Mouse (Mus musculus): ENCODE measurements around the gene Zbtb14. TPM values are rescaled to one million over a fixed set of nuclear protein-coding genes. Genes with fewer than 3 reads are reported as not detected.

Zbtb14 gene
- polyA plus RNA-seq, 1 experiment from 2014 or later: 9.0 TPM

GRCm38 (mm10) chr17:69383201-69383940, 521 bp downstream of the Zbtb14 start:
- WGBS: under 1% methylated on average over 36 of the region's 128 CpGs
- TF ChIP-seq EP300 (optimal IDR thresholded peaks at IDR 0.05) (no peak), CTCF (IDR thresholded peaks at IDR 0.05; ENCODE audit: low read depth) (0 out of 2 replicates have a peak, but pooled peaks have one; percentile 7)
- peak overlapping the region; percentile 86 for H3K4me3 ChIP-seq (ENCODE audit: low read depth, low read length)
- ATAC-seq (ENCODE audit: low FRiP score, low TSS enrichment) (peak; percentile 78), DNase-seq (ENCODE audit: low spot score) (peak; percentile 84)
- H3K36me3 ChIP-seq (ENCODE audit: control insufficient read depth, insufficient read depth, low read length): peaks cover 6% of the 10 kb centered on the region; the same call in 1 of the 2 replicates
- H3K9me3 ChIP-seq (ENCODE audit: control insufficient read depth, low read length): no peaks in the 10 kb centered on the region
- peaks cover 4% of the 10 kb centered on the region for H3K4me1 ChIP-seq (replicated peaks; ENCODE audit: control insufficient read depth, insufficient read depth)
- H3K27me3 ChIP-seq (ENCODE audit: control insufficient read depth, insufficient read depth, low read length): no peaks in the 10 kb centered on the region
- peak overlapping the region; percentile 99 for H3K27ac ChIP-seq (replicated peaks)
- peak overlapping the region; percentile 77 for H3K4me2 ChIP-seq (replicated peaks; ENCODE audit: low read depth)
- H3K9ac ChIP-seq (ENCODE audit: low read length): peak overlapping the region; percentile 94

- Histone ChIP-seq H3K9me3 (ENCODE audit: control insufficient read depth, low read length) (no peaks in the 10 kb centered on the region), H3K4me3 (ENCODE audit: low read depth, low read length) (peak overlapping the region; percentile 86), H3K27ac (replicated peaks) (peak overlapping the region; percentile 99), H3K36me3 (ENCODE audit: control insufficient read depth, insufficient read depth, low read length) (peaks cover 6% of the 10 kb centered on the region; the same call in 1 of the 2 replicates), H3K27me3 (ENCODE audit: control insufficient read depth, insufficient read depth, low read length) (no peaks in the 10 kb centered on the region), H3K4me2 (replicated peaks; ENCODE audit: low read depth) (peak overlapping the region; percentile 77), H3K9ac (ENCODE audit: low read length) (peak overlapping the region; percentile 94), H3K4me1 (replicated peaks; ENCODE audit: control insufficient read depth, insufficient read depth) (peaks cover 4% of the 10 kb centered on the region)
- no peak for TF ChIP-seq CTCF (IDR thresholded peaks at IDR 0.05; ENCODE audit: low read depth)
- no peak for TF ChIP-seq EP300 (optimal IDR thresholded peaks at IDR 0.05)
- under 1% methylated on average over 36 of the region's 37 CpGs for WGBS
- 0 out of 2 replicates have a peak, but pooled peaks have one; percentile 3 for ATAC-seq (ENCODE audit: low FRiP score, low TSS enrichment)
- peak; percentile 66 for DNase-seq (ENCODE audit: low spot score)
Measured at GRCm38 (mm10) chr17:69383941-69384665, 1.3 kb downstream of the Zbtb14 start.

GRCm38 (mm10) chr17:69396147-69397033, 13.5 kb downstream of the Zbtb14 start:
- DNase-seq (ENCODE audit: low spot score) (peak; percentile 24), ATAC-seq (ENCODE audit: low FRiP score, low TSS enrichment) (0 out of 2 replicates have a peak, but pooled peaks have one; percentile 29)
- Histone ChIP-seq H3K4me2 (replicated peaks; ENCODE audit: low read depth) (peak overlapping the region; percentile 18; the same call in 1 of the 2 replicates), H3K4me3 (ENCODE audit: low read depth, low read length) (no peak overlapping the region), H3K27me3 (ENCODE audit: control insufficient read depth, insufficient read depth, low read length) (no peaks in the 10 kb centered on the region), H3K27ac (replicated peaks) (no peak overlapping the region), H3K9ac (ENCODE audit: low read length) (no peak overlapping the region), H3K36me3 (ENCODE audit: control insufficient read depth, insufficient read depth, low read length) (no peaks in the 10 kb centered on the region), H3K4me1 (replicated peaks; ENCODE audit: control insufficient read depth, insufficient read depth) (no peaks in the 10 kb centered on the region), H3K9me3 (ENCODE audit: control insufficient read depth, low read length) (no peaks in the 10 kb centered on the region)
- no peak for TF ChIP-seq EP300 (optimal IDR thresholded peaks at IDR 0.05)
- peak; percentile 51 for TF ChIP-seq CTCF (IDR thresholded peaks at IDR 0.05; ENCODE audit: low read depth)
- 33% methylated on average over 15 of the region's 16 CpGs for WGBS

- no peak overlapping the region for H3K4me2 ChIP-seq (replicated peaks; ENCODE audit: low read depth)
Measured at GRCm38 (mm10) chr17:69397163-69397562, 14.3 kb downstream of the Zbtb14 start.

GRCm38 (mm10) chr17:69398092-69398491, 15.2 kb downstream of the Zbtb14 start:
- no peak overlapping the region for H3K4me2 ChIP-seq (replicated peaks; ENCODE audit: low read depth)
- H3K4me1 ChIP-seq (replicated peaks; ENCODE audit: control insufficient read depth, insufficient read depth): no peaks in the 10 kb centered on the region
- no peaks in the 10 kb centered on the region for H3K36me3 ChIP-seq (ENCODE audit: control insufficient read depth, insufficient read depth, low read length)
- no peak overlapping the region for H3K27ac ChIP-seq (replicated peaks)
- H3K9ac ChIP-seq (ENCODE audit: low read length): no peak overlapping the region
- DNase-seq (ENCODE audit: low spot score): no peak
- no peak for TF ChIP-seq EP300 (optimal IDR thresholded peaks at IDR 0.05)
- no peak for TF ChIP-seq CTCF (IDR thresholded peaks at IDR 0.05; ENCODE audit: low read depth)
- no peaks in the 10 kb centered on the region for H3K9me3 ChIP-seq (ENCODE audit: control insufficient read depth, low read length)
- ATAC-seq (ENCODE audit: low FRiP score, low TSS enrichment): no peak
- no peaks in the 10 kb centered on the region for H3K27me3 ChIP-seq (ENCODE audit: control insufficient read depth, insufficient read depth, low read length)
- no peak overlapping the region for H3K4me3 ChIP-seq (ENCODE audit: low read depth, low read length)

More at GRCm38 (mm10) chr17:69397163-69397562, 14.3 kb downstream of the Zbtb14 start:
- ATAC-seq (ENCODE audit: low FRiP score, low TSS enrichment): no peak
- no peaks in the 10 kb centered on the region for H3K27me3 ChIP-seq (ENCODE audit: control insufficient read depth, insufficient read depth, low read length)
- H3K4me3 ChIP-seq (ENCODE audit: low read depth, low read length): no peak overlapping the region
- 60% methylated on average over 5 of the region's 5 CpGs for WGBS
- H3K9me3 ChIP-seq (ENCODE audit: control insufficient read depth, low read length): no peaks in the 10 kb centered on the region
- DNase-seq (ENCODE audit: low spot score): no peak
- H3K36me3 ChIP-seq (ENCODE audit: control insufficient read depth, insufficient read depth, low read length): no peaks in the 10 kb centered on the region
- H3K4me1 ChIP-seq (replicated peaks; ENCODE audit: control insufficient read depth, insufficient read depth): no peaks in the 10 kb centered on the region
- H3K27ac ChIP-seq (replicated peaks): no peak overlapping the region
- no peak for TF ChIP-seq EP300 (optimal IDR thresholded peaks at IDR 0.05)
- no peak for TF ChIP-seq CTCF (IDR thresholded peaks at IDR 0.05; ENCODE audit: low read depth)
- H3K9ac ChIP-seq (ENCODE audit: low read length): no peak overlapping the region

Data from stomach, postnatal 0 days (tissue).